Mouse (Mus musculus) gastrocnemius, postnatal 10 days (tissue): ENCODE results near the gene Zfp787. TPM values are rescaled to one million over a fixed set of nuclear protein-coding genes. Genes with fewer than 3 reads are reported as not detected.
"Not testable (repeated sequence)": the region's sequence is repeated elsewhere in the genome, so short reads cannot be mapped to it uniquely, and the experiment has no call there.

ENCODE experiments used
- DNase-seq: peaks from one replicate; pipeline ENCODE4 v3.0.0; 2021; ENCODE audit warnings: mixed read lengths
- total RNA-seq, 2 experiments: library from RNA; stranded (reverse); gene quantifications; 2 replicates each; pipeline ENCODE4 v1.2.3; 2021

Zfp787 gene
- total RNA-seq, 2 experiments from 2014 or later = 40.4 to 41.1 TPM

- DNase-seq = no peak
These were observed 6.4 kb upstream of the Zfp787 start for GRCm38 (mm10) chr7:6162172-6162571.

DNA sequence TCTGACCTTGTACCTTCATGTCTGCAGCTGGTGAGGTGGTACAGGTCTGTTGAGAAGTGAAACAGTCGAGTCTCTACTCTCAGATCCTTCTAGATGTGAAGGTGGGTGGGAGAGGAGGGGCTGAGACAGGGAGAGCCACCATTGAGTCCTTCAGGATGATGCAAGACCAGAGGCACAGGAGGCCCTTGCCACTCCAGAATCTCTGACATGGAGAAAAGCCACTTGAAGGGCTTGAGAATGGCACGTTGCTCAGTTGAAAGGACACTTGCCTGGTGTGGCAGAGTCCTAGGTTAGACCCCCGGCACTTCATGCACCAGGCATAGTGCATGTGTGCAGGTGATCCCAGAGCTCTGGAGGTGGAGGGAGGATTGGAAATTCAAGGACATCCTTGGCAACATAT is 5.7 kb upstream of the Zfp787 start:
- no peak for DNase-seq

DNA sequence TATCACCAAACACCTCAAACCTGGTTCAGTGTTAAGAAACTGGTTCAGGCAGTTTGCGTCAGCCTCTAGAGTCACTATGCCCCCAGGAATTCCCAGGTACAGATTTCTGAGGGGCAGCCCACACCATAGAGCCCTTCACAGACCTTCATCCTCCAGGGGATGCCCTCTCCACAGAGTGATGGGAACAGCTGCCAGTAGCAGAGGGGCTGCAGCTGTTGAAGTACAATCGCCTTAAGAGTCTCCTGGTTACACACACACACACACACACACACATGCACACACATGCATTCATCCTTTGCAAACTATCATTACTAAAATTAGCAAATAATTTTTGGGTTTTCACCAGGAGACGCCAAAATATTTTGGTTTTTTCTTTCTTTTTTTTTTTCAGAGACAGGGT is 3.8 kb upstream of the Zfp787 start:
- DNase-seq = no peak

DNA sequence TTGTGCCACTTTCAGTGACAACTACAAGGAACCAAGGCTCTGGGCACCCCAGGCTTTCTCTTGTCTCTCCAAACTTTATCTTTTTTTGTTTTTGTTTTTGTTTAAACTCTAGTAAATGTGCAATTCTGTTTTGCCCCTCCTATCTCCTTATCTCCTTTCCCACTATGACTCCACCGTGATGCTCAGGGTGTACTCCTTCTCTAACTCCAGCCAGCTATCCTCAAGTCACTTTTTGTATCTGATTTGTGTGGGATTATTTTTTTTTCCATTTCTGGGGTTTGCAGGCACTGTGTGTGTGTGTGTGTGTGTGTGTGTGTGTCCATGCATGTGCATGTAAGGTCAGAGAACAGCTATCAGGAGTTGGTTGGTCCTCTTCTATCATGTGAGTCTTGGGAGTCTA is 1.7 kb upstream of the Zfp787 start:
- no peak for DNase-seq

DNA sequence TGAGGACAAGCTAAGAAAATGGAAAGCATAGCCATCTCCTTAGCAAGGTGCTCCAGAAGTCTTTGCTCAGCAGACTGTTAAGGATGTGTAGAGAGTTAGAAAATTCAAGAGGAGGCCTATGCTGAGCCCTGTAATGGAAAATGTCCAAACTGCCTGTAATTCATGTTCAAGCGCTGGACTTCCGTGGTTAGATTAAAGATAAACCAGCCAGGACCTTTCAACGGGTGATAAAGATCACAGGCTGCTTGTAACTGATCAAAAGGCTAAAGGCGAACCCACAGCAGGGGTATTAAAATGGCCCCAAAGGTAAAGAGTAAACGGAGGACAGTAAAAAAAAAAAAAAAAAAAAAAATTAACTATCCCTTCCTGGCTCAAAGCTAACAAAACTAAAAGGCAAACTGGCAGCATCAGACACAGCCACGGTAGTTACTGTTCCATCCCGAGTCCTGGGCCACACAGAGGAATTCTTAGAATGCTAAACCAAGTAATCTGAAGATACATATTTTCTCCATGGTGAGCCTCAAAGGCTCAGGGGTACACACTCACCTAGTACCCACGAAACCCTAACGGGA is 1.2 kb upstream of the Zfp787 start:
- DNase-seq = no peak

- peak; percentile 86 for DNase-seq
These were observed 545 bp downstream of the Zfp787 start for GRCm38 (mm10) chr7:6155031-6155872.

GRCm38 (mm10) chr7:6154164-6154563 is 1.6 kb downstream of the Zfp787 start:
- DNase-seq = no peak

DNA sequence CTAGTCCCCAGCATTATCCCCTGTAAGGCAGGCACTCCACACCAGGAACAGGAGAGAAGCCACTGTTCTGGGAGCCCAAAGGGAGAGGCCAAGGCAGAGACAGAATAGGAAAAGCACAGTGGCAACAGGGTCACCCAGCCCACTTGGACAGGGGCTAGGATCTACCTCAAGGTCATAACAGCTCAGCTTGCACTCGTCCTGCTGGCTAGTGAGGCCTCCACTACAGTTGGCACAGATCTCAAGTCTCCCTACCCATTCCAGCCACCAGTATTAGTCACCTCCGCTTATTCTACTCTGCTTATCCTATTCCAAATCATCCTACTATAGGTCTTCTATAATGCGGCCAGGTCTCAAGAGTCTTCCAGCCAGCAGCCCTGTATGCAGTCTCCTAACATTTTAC is 2.7 kb downstream of the Zfp787 start:
- no peak for DNase-seq

- no peak for DNase-seq
These were observed 3.8 kb downstream of the Zfp787 start for GRCm38 (mm10) chr7:6152036-6152435.

DNA sequence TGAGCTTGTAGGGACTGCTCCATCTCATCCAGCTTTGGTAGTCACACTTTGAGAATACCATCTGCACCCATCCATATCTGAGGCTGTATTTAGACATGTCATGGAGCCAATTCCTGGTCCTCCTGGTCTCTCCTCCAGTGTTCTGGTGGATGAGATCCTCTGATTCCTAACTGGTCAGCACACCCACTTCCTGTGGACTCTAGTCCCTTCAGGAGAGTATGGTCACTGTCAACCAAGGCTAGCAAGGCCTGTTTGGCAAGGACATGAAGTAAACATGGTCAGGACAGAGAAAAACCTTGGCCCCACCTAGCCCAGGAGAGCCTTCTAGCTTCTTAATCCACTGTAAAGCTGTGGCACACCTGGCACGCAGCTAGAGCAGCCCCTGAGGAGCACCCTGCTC is 4.5 kb downstream of the Zfp787 start:
- DNase-seq = no peak

DNA sequence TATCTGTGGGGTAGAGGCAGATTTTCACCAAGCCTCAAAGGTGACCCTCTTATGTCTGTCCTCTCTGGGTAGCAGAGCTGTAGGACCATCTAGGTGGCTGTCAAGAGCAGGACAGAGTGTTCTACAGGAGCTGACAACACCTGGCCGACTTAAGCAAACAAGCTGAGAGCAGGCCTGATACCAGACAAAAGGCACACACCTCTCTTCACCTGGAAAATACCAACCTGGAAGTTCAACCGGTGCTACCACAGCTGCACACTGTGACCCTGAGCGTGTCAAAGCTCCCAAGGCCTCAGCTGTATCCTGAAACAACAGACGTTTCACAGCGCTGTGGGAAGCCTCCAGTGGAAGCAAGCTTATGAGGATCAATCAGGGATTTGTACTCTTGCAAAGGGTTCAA is 8.1 kb downstream of the Zfp787 start:
- no peak for DNase-seq

- DNase-seq = no peak
These were observed 8.8 kb downstream of the Zfp787 start for GRCm38 (mm10) chr7:6146982-6147325.

- DNase-seq = no peak
These were observed 9.4 kb downstream of the Zfp787 start for GRCm38 (mm10) chr7:6146194-6146981.

- no peak for DNase-seq
These were observed 10.2 kb downstream of the Zfp787 start for GRCm38 (mm10) chr7:6145423-6146188.

DNA sequence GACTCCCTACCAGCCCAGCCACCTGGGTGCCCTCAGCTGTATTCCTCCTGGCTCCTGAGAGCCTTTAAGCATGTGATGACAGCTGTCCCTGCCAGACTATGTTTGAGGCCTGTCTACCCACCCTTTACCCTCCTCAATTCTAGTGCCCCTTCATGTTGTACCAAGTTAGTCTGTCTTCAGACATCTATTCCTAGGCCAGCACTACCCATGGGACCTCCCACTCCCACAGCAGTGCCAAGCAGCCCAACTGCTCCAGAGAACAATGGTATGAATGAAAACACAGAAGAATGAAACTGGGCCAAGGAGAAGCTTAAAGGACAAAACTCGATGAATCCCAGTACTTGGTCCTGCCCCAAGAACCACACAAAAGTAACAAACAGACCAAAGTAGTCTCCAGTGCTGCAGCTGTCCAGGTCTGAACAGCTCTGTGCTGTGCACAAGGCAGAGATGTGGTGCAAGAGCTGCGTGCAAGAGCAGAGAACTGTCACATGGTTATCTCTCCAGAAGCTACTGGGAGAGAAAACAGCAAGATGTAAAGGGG is 11.7 kb downstream of the Zfp787 start:
- DNase-seq = no peak

DNA sequence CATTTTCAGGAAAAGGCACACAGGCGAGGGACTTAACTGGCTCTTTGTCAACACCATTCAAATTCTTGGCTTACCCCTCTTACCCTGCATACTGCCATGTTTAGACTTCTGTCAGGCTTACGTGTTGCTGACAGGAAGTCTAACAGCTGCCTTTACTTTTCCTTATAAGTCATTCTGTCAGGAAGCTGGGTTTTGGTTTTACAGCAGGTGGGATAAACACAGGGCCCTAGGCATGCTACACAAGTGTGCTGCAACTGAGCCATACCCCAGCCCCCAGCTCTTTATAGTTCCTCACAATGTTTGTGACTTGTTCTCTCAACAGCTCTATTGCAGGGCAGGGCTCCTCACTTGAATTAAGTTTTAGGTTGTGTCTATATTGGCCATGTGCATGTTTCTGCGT is 16.5 kb downstream of the Zfp787 start:
- DNase-seq = no peak

GRCm38 (mm10) chr7:6136497-6136896 is 19.3 kb downstream of the Zfp787 start:
- no peak for DNase-seq

DNA sequence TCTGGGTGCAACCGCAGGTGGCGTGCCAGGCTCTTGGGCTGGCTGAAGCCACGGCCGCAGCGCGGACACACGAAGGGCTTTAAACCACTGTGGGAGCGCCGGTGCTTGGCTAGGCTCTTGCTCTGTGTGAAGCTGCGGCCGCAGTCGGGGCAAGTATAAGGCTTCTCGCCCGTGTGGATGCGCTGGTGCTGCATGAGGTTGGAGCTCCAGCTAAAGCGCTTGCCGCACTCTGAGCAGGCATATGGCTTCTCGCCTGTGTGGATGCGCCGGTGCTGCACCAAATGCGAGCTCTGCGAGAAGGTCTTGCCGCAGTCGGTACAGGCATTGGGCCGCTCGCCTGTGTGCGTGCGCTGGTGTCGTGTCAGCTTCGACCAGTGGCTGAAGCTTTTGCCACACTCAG is 23.2 kb downstream of the Zfp787 start:
- no peak for DNase-seq

GRCm38 (mm10) chr7:6130346-6130745 is 25.5 kb downstream of the Zfp787 start:
- DNase-seq = no peak

GRCm38 (mm10) chr7:6126690-6127448 is 28.9 kb downstream of the Zfp787 start:
- DNase-seq = peak; percentile 73

GRCm38 (mm10) chr7:6121128-6121527 is 34.7 kb downstream of the Zfp787 start:
- DNase-seq = not testable (repeated sequence)
